Mouse (Mus musculus) mammary gland, adult 2 months (tissue): Measurements from ENCODE around the gene Btbd35f25. TPM values are rescaled to one million over a fixed set of nuclear protein-coding genes. Genes with fewer than 3 reads are reported as not detected.

Experiments
- polyA plus RNA-seq: library from polyadenylated mRNA; depleted of rRNA; stranded (reverse); fragments of >200 nt; gene quantifications from 2 replicates; pipeline ENCODE4 v1.2.3, GENCODE M21; 2012; ENCODE audit warnings: low replicate concordance; rRNA removed

Gene Btbd35f25
- polyA plus RNA-seq = not detected in 2 replicates

GRCm38 (mm10) chrX:31717056-31717455, at the start of gene Btbd35f25:
Gene Btbd35f25, minus strand, starts transcription at chrX:31717156.

Other genes with a start within 250 kb of the Btbd35f25 start
- not detected in 2 replicates for gene Gm21883, start 142.9 kb downstream of the Btbd35f25 start, polyA plus RNA-seq
- not detected in 2 replicates for gene Spin2e, start 98.2 kb downstream of the Btbd35f25 start, polyA plus RNA-seq
- gene Gm21637, start 244.9 kb upstream of the Btbd35f25 start, polyA plus RNA-seq = not detected in 2 replicates